Mouse (Mus musculus) liver, embryonic 11.5 days (tissue): ENCODE measurements at regions not wholly inside any gene's neighbourhood (a gene's known extent, or its start where the extent isn't known, plus 50 kb on each side); places are given as distances from the start of the nearest gene placed in this dataset.

ENCODE experiments used
- ATAC-seq: fragments of 200-750 bp; cut with Nextera tagmentation; replicated peaks from 2 replicates; pipeline ENCODE4 v1.8.0; 2017; ENCODE audit warnings: moderate number of reproducible peaks, mild to moderate bottlenecking, moderate TSS enrichment, moderate library complexity; ENCODE audit not compliant: low FRiP score
- DNase-seq: peaks from one replicate; pipeline ENCODE4 v3.0.0-alpha.2; 2017; ENCODE audit warnings: low spot score
- H3K27ac ChIP-seq: fragments of 300-500 bp; sonication (generic); 2 replicates; pipeline ENCODE4 v1.5.1; 2014; ENCODE audit warnings: mild to moderate bottlenecking, low read depth, low read length, control low read depth
- H3K27me3 ChIP-seq: fragments of 300-500 bp; sonication (generic); replicated peaks from 2 replicates; pipeline ENCODE4 v1.6.1; 2014; ENCODE audit warnings: low read length, mixed read lengths; ENCODE audit not compliant: control insufficient read depth, insufficient read depth
- H3K36me3 ChIP-seq: fragments of 300-500 bp; sonication (generic); 2 replicates; pipeline ENCODE4 v1.6.1; 2014; ENCODE audit warnings: mild to moderate bottlenecking, low read length, moderate library complexity, mixed read lengths; ENCODE audit not compliant: control insufficient read depth, insufficient read depth
- H3K4me1 ChIP-seq: fragments of 300-500 bp; sonication (generic); replicated peaks from 2 replicates; pipeline ENCODE4 v1.6.1; 2014; ENCODE audit warnings: low read length, mixed read lengths; ENCODE audit not compliant: control insufficient read depth, insufficient read depth
- H3K4me2 ChIP-seq: fragments of 300-500 bp; sonication (generic); 2 replicates; pipeline ENCODE4 v1.6.1; 2014; ENCODE audit warnings: mild to moderate bottlenecking, control low read depth, moderate library complexity
- H3K4me3 ChIP-seq: fragments of 300-500 bp; sonication (generic); 2 replicates; pipeline ENCODE4 v1.5.1; 2014; ENCODE audit warnings: low read depth, low read length, control low read depth
- H3K9ac ChIP-seq: fragments of 300-500 bp; sonication (generic); 2 replicates; pipeline ENCODE4 v1.6.1; 2014; ENCODE audit warnings: low read depth, low read length, control low read depth
- H3K9me3 ChIP-seq: fragments of 300-500 bp; sonication (generic); 2 replicates; pipeline ENCODE4 v1.6.1; 2016; ENCODE audit warnings: low read length, inconsistent platforms, mixed read lengths; ENCODE audit not compliant: control insufficient read depth
- WGBS: fragments of 180-500 bp; shearing (Covaris S2); extraction: QIAGEN DNeasy Blood & Tissue Kit; methylation state at CpG from one replicate; pipeline ENCODE4 v1.1.7; 2014; 5-methylcytosine and 5-hydroxymethylcytosine counted together

- WGBS: 73% methylated on average over 9 of the region's 9 CpGs
- Histone ChIP-seq H3K9me3 (no peaks in the 10 kb centered on the region), H3K27ac (no peak overlapping the region), H3K4me3 (no peak overlapping the region), H3K9ac (no peak overlapping the region), H3K4me2 (no peak overlapping the region), H3K27me3 (no peaks in the 10 kb centered on the region), H3K4me1 (peaks cover 13% of the 10 kb centered on the region), H3K36me3 (no peaks in the 10 kb centered on the region)
- DNase-seq (peak; percentile 23), ATAC-seq (no peak)
These were observed 107.0 kb downstream of the Qrsl1 start for GRCm38 (mm10) chr10:43794587-43794986.

GRCm38 (mm10) chr10:43800077-43800476, 101.5 kb downstream of the Qrsl1 start:
- Histone ChIP-seq H3K27me3 (no peaks in the 10 kb centered on the region), H3K9ac (no peak overlapping the region), H3K4me2 (no peak overlapping the region), H3K36me3 (no peaks in the 10 kb centered on the region), H3K4me3 (no peak overlapping the region), H3K4me1 (peaks cover 3% of the 10 kb centered on the region), H3K27ac (no peak overlapping the region), H3K9me3 (no peaks in the 10 kb centered on the region)
- no peak for ATAC-seq
- no peak for DNase-seq
- WGBS: 56% methylated on average over 3 of the region's 3 CpGs

- Histone ChIP-seq H3K4me2 (no peak overlapping the region), H3K4me3 (no peak overlapping the region), H3K27me3 (no peaks in the 10 kb centered on the region), H3K36me3 (no peaks in the 10 kb centered on the region), H3K9me3 (no peaks in the 10 kb centered on the region), H3K27ac (no peak overlapping the region), H3K9ac (no peak overlapping the region), H3K4me1 (no peaks in the 10 kb centered on the region)
- DNase-seq (no peak), ATAC-seq (0 out of 2 replicates have a peak, but pooled peaks have one; percentile 31)
- WGBS: 53% methylated on average over 5 of the region's 5 CpGs
These were observed 86.3 kb downstream of the Qrsl1 start for GRCm38 (mm10) chr10:43815291-43815690.

GRCm38 (mm10) chr10:43817522-43818198, 83.9 kb downstream of the Qrsl1 start:
- Histone ChIP-seq H3K27ac (no peak overlapping the region), H3K4me1 (no peaks in the 10 kb centered on the region), H3K36me3 (no peaks in the 10 kb centered on the region), H3K9me3 (no peaks in the 10 kb centered on the region), H3K27me3 (no peaks in the 10 kb centered on the region), H3K9ac (no peak overlapping the region), H3K4me3 (no peak overlapping the region), H3K4me2 (no peak overlapping the region)
- no peak for DNase-seq
- ATAC-seq: no peak
- 73% methylated on average over 9 of the region's 9 CpGs for WGBS

GRCm38 (mm10) chr10:43818623-43819022, 82.9 kb downstream of the Qrsl1 start:
- no peak for DNase-seq
- Histone ChIP-seq H3K9ac (no peak overlapping the region), H3K36me3 (no peaks in the 10 kb centered on the region), H3K27ac (no peak overlapping the region), H3K4me3 (no peak overlapping the region), H3K9me3 (no peaks in the 10 kb centered on the region), H3K4me1 (no peaks in the 10 kb centered on the region), H3K27me3 (no peaks in the 10 kb centered on the region), H3K4me2 (no peak overlapping the region)
- 70% methylated on average over 5 of the region's 5 CpGs for WGBS
- ATAC-seq: no peak

- no peak for ATAC-seq
- H3K27ac ChIP-seq: no peak overlapping the region
- no peaks in the 10 kb centered on the region for H3K36me3 ChIP-seq
- DNase-seq: no peak
- H3K4me2 ChIP-seq: no peak overlapping the region
- whole genome bisulfite sequencing: 86% methylated on average over 6 of the region's 6 CpGs
- H3K4me1 ChIP-seq: no peaks in the 10 kb centered on the region
- no peaks in the 10 kb centered on the region for H3K27me3 ChIP-seq
- H3K4me3 ChIP-seq: no peak overlapping the region
- H3K9ac ChIP-seq: no peak overlapping the region
- H3K9me3 ChIP-seq: no peaks in the 10 kb centered on the region
These were observed 82.1 kb downstream of the Qrsl1 start for GRCm38 (mm10) chr10:43819434-43819833.

- H3K27me3 ChIP-seq: no peaks in the 10 kb centered on the region
- no peaks in the 10 kb centered on the region for H3K36me3 ChIP-seq
- DNase-seq (no peak), ATAC-seq (no peak)
- H3K9me3 ChIP-seq: no peaks in the 10 kb centered on the region
- WGBS: 83% methylated on average over 1 of the region's 1 CpGs
- no peak overlapping the region for H3K4me3 ChIP-seq
- no peak overlapping the region for H3K27ac ChIP-seq
- no peak overlapping the region for H3K4me2 ChIP-seq
- no peak overlapping the region for H3K9ac ChIP-seq
- H3K4me1 ChIP-seq: no peaks in the 10 kb centered on the region
These were observed 78.9 kb downstream of the Qrsl1 start for GRCm38 (mm10) chr10:43822615-43823014.

- ATAC-seq (no peak), DNase-seq (no peak)
- H3K27ac ChIP-seq: no peak overlapping the region
- H3K4me2 ChIP-seq: no peak overlapping the region
- H3K4me3 ChIP-seq: no peak overlapping the region
- H3K4me1 ChIP-seq: no peaks in the 10 kb centered on the region
- H3K9ac ChIP-seq: no peak overlapping the region
- H3K36me3 ChIP-seq: no peaks in the 10 kb centered on the region
- H3K9me3 ChIP-seq: no peaks in the 10 kb centered on the region
- 78% methylated on average over 5 of the region's 5 CpGs for WGBS
- H3K27me3 ChIP-seq: no peaks in the 10 kb centered on the region
These were observed 77.5 kb downstream of the Qrsl1 start for GRCm38 (mm10) chr10:43824009-43824408.
